Mouse (Mus musculus) small intestine, adult 2 months (tissue): Measurements from ENCODE around the gene Krt42. TPM values are rescaled to one million over a fixed set of nuclear protein-coding genes. Genes with fewer than 3 reads are reported as not detected.

Experiments used
- H3K27ac ChIP-seq: fragments of 200-500 bp; 2 replicates; pipeline ENCODE4 v1.5.1; 2012; ENCODE audit warnings: low read depth, low read length, control low read depth, inconsistent platforms; ENCODE audit not compliant: insufficient read depth
- H3K27me3 ChIP-seq: fragments of 200-500 bp; 2 replicates; pipeline ENCODE4 v1.6.1; 2012; ENCODE audit warnings: mild to moderate bottlenecking, moderate library complexity, low read length, inconsistent platforms; ENCODE audit not compliant: control insufficient read depth, insufficient read depth
- H3K36me3 ChIP-seq: fragments of 200-500 bp; 2 replicates; pipeline ENCODE4 v1.6.1; 2012; ENCODE audit warnings: mild to moderate bottlenecking, low read length, control low read depth, inconsistent platforms; ENCODE audit not compliant: control insufficient read depth, insufficient read depth
- H3K4me1 ChIP-seq: fragments of 200-500 bp; 2 replicates; pipeline ENCODE4 v1.6.1; 2012; ENCODE audit warnings: low read length, inconsistent platforms, mixed read lengths; ENCODE audit not compliant: control insufficient read depth, insufficient read depth, insufficient read length
- H3K4me3 ChIP-seq: fragments of 200-500 bp; 2 replicates; pipeline ENCODE4 v1.5.1; 2012; ENCODE audit warnings: low read depth, mild to moderate bottlenecking, control low read depth, inconsistent platforms, low read length, moderate library complexity
- CTCF ChIP-seq: fragments of 200-500 bp; IDR thresholded peaks from 2 replicates; pipeline ENCODE4 v1.5.1; 2012; ENCODE audit warnings: low read depth, mild to moderate bottlenecking, control low read depth, inconsistent platforms, low read length, moderate library complexity, mixed read lengths; ENCODE audit not compliant: insufficient replicate concordance, insufficient read length; ENCODE audit errors: extremely low read depth
- POLR2A ChIP-seq: fragments of 200-500 bp; IDR thresholded peaks from 2 replicates; pipeline ENCODE4 v1.6.1; 2012; ENCODE audit warnings: low read depth, mild to moderate bottlenecking, control low read depth, inconsistent platforms, low read length, moderate library complexity
- WGBS: fragments of 180-500 bp; shearing (Covaris S2); methylation state at CpG from one replicate; pipeline ENCODE4 v1.1.7; 2018; 5-methylcytosine and 5-hydroxymethylcytosine counted together
- polyA plus RNA-seq: library from polyadenylated mRNA; depleted of rRNA; stranded (reverse); fragments of >200 nt; gene quantifications from 2 replicates; pipeline ENCODE4 v1.2.3, GENCODE M21; 2012; rRNA removed

Gene Krt42
- 0.09 TPM in 1 of 2 replicates, not detected in the other for polyA plus RNA-seq

GRCm38 (mm10) chr11:100269821-100270332 is at the start of gene Krt42:
Gene Krt42, minus strand, starts transcription at chr11:100269871.
- Histone ChIP-seq H3K4me3 (no peak within 1 kb of the TSS), H3K36me3 (no peaks in the 10 kb centered on the region), H3K27me3 (no peaks in the 10 kb centered on the region), H3K4me1 (no peaks in the 10 kb centered on the region), H3K27ac (no peak within 1 kb of the TSS)
- 89% methylated on average over 7 of the region's 7 CpGs for WGBS
- no peak for TF ChIP-seq CTCF
- TF ChIP-seq POLR2A = no peak

- Histone ChIP-seq H3K4me1 (peaks cover 3% of the 10 kb centered on the region; the same call in 1 of the 2 replicates), H3K27me3 (no peaks in the 10 kb centered on the region), H3K27ac (no peak overlapping the region), H3K4me3 (no peak overlapping the region), H3K36me3 (peaks cover 18% of the 10 kb centered on the region)
- WGBS = 74% methylated on average over 10 of the region's 10 CpGs
- no peak for TF ChIP-seq CTCF
- TF ChIP-seq POLR2A = no peak
These were observed 49.1 kb upstream of the Krt42 start for GRCm38 (mm10) chr11:100318529-100319451.

- peaks cover 3% of the 10 kb centered on the region; the same call in 1 of the 2 replicates for H3K4me1 ChIP-seq
- H3K27ac ChIP-seq = no peak overlapping the region
- no peak for TF ChIP-seq POLR2A
- no peak for TF ChIP-seq CTCF
- H3K27me3 ChIP-seq = no peaks in the 10 kb centered on the region
- WGBS = 60% methylated on average over 6 of the region's 6 CpGs
- H3K36me3 ChIP-seq = peaks cover 18% of the 10 kb centered on the region
- H3K4me3 ChIP-seq = no peak overlapping the region
These were observed 48.2 kb upstream of the Krt42 start for GRCm38 (mm10) chr11:100317826-100318380.

GRCm38 (mm10) chr11:100315439-100315838 is 45.8 kb upstream of the Krt42 start:
- H3K36me3 ChIP-seq = 0 out of 2 replicates have a peak, but pooled peaks cover under 1% of the 10 kb centered on the region
- no peak overlapping the region for H3K27ac ChIP-seq

GRCm38 (mm10) chr11:100313424-100313823 is 43.8 kb upstream of the Krt42 start:
- Histone ChIP-seq H3K27ac (no peak overlapping the region), H3K27me3 (no peaks in the 10 kb centered on the region), H3K36me3 (no peaks in the 10 kb centered on the region), H3K4me1 (no peaks in the 10 kb centered on the region), H3K4me3 (no peak overlapping the region)
- TF ChIP-seq POLR2A (no peak), CTCF (no peak)
- 66% methylated on average over 6 of the region's 6 CpGs for WGBS

More at GRCm38 (mm10) chr11:100315439-100315838, 45.8 kb upstream of the Krt42 start:
- no peaks in the 10 kb centered on the region for H3K4me1 ChIP-seq
- no peak overlapping the region for H3K4me3 ChIP-seq
- no peaks in the 10 kb centered on the region for H3K27me3 ChIP-seq
- WGBS = 94% methylated on average over 5 of the region's 5 CpGs
- no peak for TF ChIP-seq CTCF
- TF ChIP-seq POLR2A = no peak

- no peaks in the 10 kb centered on the region for H3K4me1 ChIP-seq
- 43% methylated on average over 5 of the region's 5 CpGs for WGBS
- no peak overlapping the region for H3K4me3 ChIP-seq
- no peak overlapping the region for H3K27ac ChIP-seq
- H3K36me3 ChIP-seq = no peaks in the 10 kb centered on the region
- no peaks in the 10 kb centered on the region for H3K27me3 ChIP-seq
- TF ChIP-seq CTCF = no peak
- no peak for TF ChIP-seq POLR2A
These were observed 42.5 kb upstream of the Krt42 start for GRCm38 (mm10) chr11:100312096-100312679.
